Comparison of ENCODE assay signal across 8 mouse cellular contexts in genomic region chr7:46845211-46845977, GRCm38 (mm10). TPM values are rescaled to one million over a fixed set of nuclear protein-coding genes. Genes with fewer than 3 reads are reported as not detected.
A peak's percentile ranks its signal among the peaks of the same experiment; 100 is the strongest.
DNase-seq lines count a peak whose midpoint lies in the region; ATAC-seq and TF ChIP-seq lines count a peak whose summit lies in the region.

No protein-coding gene starts in this region.

- TF ChIP-seq CTCF in ES-Bruce4 (IDR thresholded peaks at IDR 0.05; ENCODE audit: low read depth, low read length), result no peak
- TF ChIP-seq CTCF in stomach, postnatal 0 days (IDR thresholded peaks at IDR 0.05; ENCODE audit: low read depth), result no peak

- DNase-seq in heart, postnatal 10 days, result peak; percentile 95 to 96
- DNase-seq in kidney, postnatal 4 days, result peak; percentile 98
- peak; percentile 94 for DNase-seq in stomach, postnatal 0 days (ENCODE audit: low spot score)

- intact Hi-C loops in heart, postnatal 10 days (cut with DNase I), result loop anchor here (5.0 kb wide), 1 partner anchor 48 kb away; the partner anchor contains the start of genes Gtf2h1 and Hps5

- peaks cover 23% of the 10 kb centered on the region for H3K36me3 ChIP-seq in ES-Bruce4 (ENCODE audit: control insufficient read depth, insufficient read depth, low read length, poor library complexity, severe bottlenecking)
- H3K36me3 ChIP-seq in forebrain, embryonic 13.5 days (ENCODE audit: poor library complexity, severe bottlenecking), result peaks cover 24% of the 10 kb centered on the region
- H3K36me3 ChIP-seq in liver, embryonic 16.5 days (ENCODE audit: control insufficient read depth, insufficient read depth), result peaks cover 15% of the 10 kb centered on the region; the same call in 1 of the 2 replicates
- peaks cover 21% of the 10 kb centered on the region for H3K36me3 ChIP-seq in neural tube, embryonic 12.5 days
- H3K36me3 ChIP-seq in stomach, postnatal 0 days (ENCODE audit: control insufficient read depth, insufficient read depth, low read length), result peaks cover 12% of the 10 kb centered on the region

- H3K27ac ChIP-seq in ES-Bruce4 (ENCODE audit: insufficient read depth, low read length), result peak overlapping the region; percentile 17
- peak overlapping the region; percentile 80 for H3K27ac ChIP-seq in forebrain, embryonic 13.5 days
- H3K27ac ChIP-seq in liver, embryonic 16.5 days (ENCODE audit: low read length), result peak overlapping the region; percentile 92
- H3K27ac ChIP-seq in neural tube, embryonic 12.5 days, result peak overlapping the region; percentile 46
- peak overlapping the region; percentile 94 for H3K27ac ChIP-seq in stomach, postnatal 0 days (replicated peaks)

- peak overlapping the region; percentile 93 for H3K4me2 ChIP-seq in forebrain, embryonic 13.5 days
- H3K4me2 ChIP-seq in liver, embryonic 16.5 days (ENCODE audit: low read depth, low read length), result peak overlapping the region; percentile 92
- H3K4me2 ChIP-seq in neural tube, embryonic 12.5 days (replicated peaks), result peak overlapping the region; percentile 94
- peak overlapping the region; percentile 84 for H3K4me2 ChIP-seq in stomach, postnatal 0 days (replicated peaks; ENCODE audit: low read depth)

- peak; percentile 89 for TF ChIP-seq POLR2A in ES-Bruce4 (IDR thresholded peaks at IDR 0.05; ENCODE audit: insufficient read depth, low read length)

- H3K27me3 ChIP-seq in ES-Bruce4 (ENCODE audit: control insufficient read depth, insufficient read depth, low read length, poor library complexity, severe bottlenecking), result no peaks in the 10 kb centered on the region
- peaks cover 8% of the 10 kb centered on the region; the same call in 1 of the 2 replicates for H3K27me3 ChIP-seq in forebrain, embryonic 13.5 days
- H3K27me3 ChIP-seq in liver, embryonic 16.5 days (ENCODE audit: control insufficient read depth, insufficient read depth, low read depth, low read length), result no peaks in the 10 kb centered on the region
- H3K27me3 ChIP-seq in neural tube, embryonic 12.5 days (replicated peaks), result 0 out of 2 replicates have a peak, but pooled peaks cover 3% of the 10 kb centered on the region
- H3K27me3 ChIP-seq in stomach, postnatal 0 days (ENCODE audit: control insufficient read depth, insufficient read depth, low read length), result no peaks in the 10 kb centered on the region

- peak; percentile 53; the same call in 1 of the 2 replicates for ATAC-seq in cerebellum, adult (ENCODE audit: insufficient number of reproducible peaks, low FRiP score, low TSS enrichment)
- ATAC-seq in forebrain, embryonic 13.5 days, result peak; percentile 88
- ATAC-seq in liver, embryonic 16.5 days (ENCODE audit: low read depth), result peak; percentile 83
- ATAC-seq in neural tube, embryonic 12.5 days (ENCODE audit: low FRiP score, low read depth), result peak; percentile 88
- ATAC-seq in stomach, postnatal 0 days (ENCODE audit: low FRiP score, low TSS enrichment), result peak; percentile 92

- H3K4me3 ChIP-seq in ES-Bruce4 (ENCODE audit: low read depth, low read length), result peak overlapping the region; percentile 98
- peak overlapping the region; percentile 78 for H3K4me3 ChIP-seq in forebrain, embryonic 13.5 days
- peak overlapping the region; percentile 79 for H3K4me3 ChIP-seq in liver, embryonic 16.5 days (ENCODE audit: low read depth, low read length)
- H3K4me3 ChIP-seq in neural tube, embryonic 12.5 days, result peak overlapping the region; percentile 76
- H3K4me3 ChIP-seq in stomach, postnatal 0 days (ENCODE audit: low read depth, low read length), result peak overlapping the region; percentile 78

- H3K4me1 ChIP-seq in ES-Bruce4 (ENCODE audit: control insufficient read depth, insufficient read depth, low read length), result peaks cover 9% of the 10 kb centered on the region
- peaks cover 19% of the 10 kb centered on the region for H3K4me1 ChIP-seq in forebrain, embryonic 13.5 days
- H3K4me1 ChIP-seq in liver, embryonic 16.5 days (ENCODE audit: control insufficient read depth, low read depth, low read length), result peaks cover 18% of the 10 kb centered on the region
- peaks cover 10% of the 10 kb centered on the region; the same call in 1 of the 2 replicates for H3K4me1 ChIP-seq in neural tube, embryonic 12.5 days
- H3K4me1 ChIP-seq in stomach, postnatal 0 days (replicated peaks; ENCODE audit: control insufficient read depth, insufficient read depth), result peaks cover 5% of the 10 kb centered on the region; the same call in 1 of the 2 replicates

- TF ChIP-seq EP300 in ES-Bruce4 (IDR thresholded peaks at IDR 0.05; ENCODE audit: insufficient read depth, low read depth, low read length), result peak; percentile 38; the same call in 1 of the 2 replicates
- no peak for TF ChIP-seq EP300 in stomach, postnatal 0 days (optimal IDR thresholded peaks at IDR 0.05)

- H3K9ac ChIP-seq in ES-Bruce4 (ENCODE audit: low read depth, poor library complexity, severe bottlenecking), result peak overlapping the region; percentile 81
- peak overlapping the region; percentile 93 for H3K9ac ChIP-seq in forebrain, embryonic 13.5 days
- peak overlapping the region; percentile 80 for H3K9ac ChIP-seq in liver, embryonic 16.5 days (ENCODE audit: low read depth, low read length)
- H3K9ac ChIP-seq in neural tube, embryonic 12.5 days, result peak overlapping the region; percentile 85
- H3K9ac ChIP-seq in stomach, postnatal 0 days (ENCODE audit: low read length), result peak overlapping the region; percentile 84

- no peaks in the 10 kb centered on the region for H3K9me3 ChIP-seq in ES-Bruce4 (replicated peaks; ENCODE audit: control insufficient read depth, insufficient read depth, low read length, poor library complexity, severe bottlenecking)
- H3K9me3 ChIP-seq in forebrain, embryonic 13.5 days (replicated peaks), result no peaks in the 10 kb centered on the region
- no peaks in the 10 kb centered on the region for H3K9me3 ChIP-seq in liver, embryonic 16.5 days (replicated peaks; ENCODE audit: control insufficient read depth, low read length)
- H3K9me3 ChIP-seq in neural tube, embryonic 12.5 days, result no peaks in the 10 kb centered on the region
- H3K9me3 ChIP-seq in stomach, postnatal 0 days (ENCODE audit: control insufficient read depth, low read length), result no peaks in the 10 kb centered on the region

- WGBS in forebrain, embryonic 13.5 days, result under 1% methylated on average over 51 of the region's 51 CpGs
- under 1% methylated on average over 50 of the region's 51 CpGs for WGBS in liver, embryonic 16.5 days (ENCODE audit: insufficient replicate concordance)
- WGBS in neural tube, embryonic 12.5 days, result under 1% methylated on average over 51 of the region's 51 CpGs
- WGBS in stomach, postnatal 0 days, result under 1% methylated on average over 51 of the region's 51 CpGs

RNA-seq across cellular contexts. Expression of gene Ldha, which starts 4.1 kb away (rescaled TPM):
- 626 and 671 TPM in 2 replicates for polyA plus RNA-seq in ES-Bruce4 (2011; ENCODE audit: insufficient read depth, insufficient read length, low read depth, missing spikeins)
- polyA plus RNA-seq in forebrain, embryonic 13.5 days (2015; fragmentation: Nextera tagmentation; extraction: Ambion mirVana), result 905 and 993 TPM in 2 replicates
- total RNA-seq in heart, postnatal 10 days (2021), result 100 to 1,000 TPM; 889 to 902 TPM
- polyA plus RNA-seq in liver, embryonic 16.5 days (2015; fragmentation: Nextera tagmentation; extraction: Ambion mirVana), result 2,014 and 2,183 TPM in 2 replicates
- polyA plus RNA-seq in neural tube, embryonic 12.5 days (2016; fragmentation: Nextera tagmentation; extraction: Ambion mirVana), result 847 and 930 TPM in 2 replicates
- 718 and 816 TPM in 2 replicates for polyA plus RNA-seq in stomach, postnatal 0 days (2015; fragmentation: Nextera tagmentation; extraction: Ambion mirVana)

RNA-seq across cellular contexts. Expression of gene Ldhc, which starts 15.6 kb away (rescaled TPM):
- 0.57 and 1.3 TPM in 2 replicates for polyA plus RNA-seq in ES-Bruce4 (2011; ENCODE audit: insufficient read depth, insufficient read length, low read depth, missing spikeins)
- 0.13 TPM in 1 of 2 replicates, not detected in the other for polyA plus RNA-seq in forebrain, embryonic 13.5 days (2015; fragmentation: Nextera tagmentation; extraction: Ambion mirVana)
- total RNA-seq in heart, postnatal 10 days (2021), result not detected
- polyA plus RNA-seq in liver, embryonic 16.5 days (2015; fragmentation: Nextera tagmentation; extraction: Ambion mirVana), result 0.17 and 0.26 TPM in 2 replicates
- polyA plus RNA-seq in neural tube, embryonic 12.5 days (2016; fragmentation: Nextera tagmentation; extraction: Ambion mirVana), result 0.26 TPM in 1 of 2 replicates, not detected in the other
- polyA plus RNA-seq in stomach, postnatal 0 days (2015; fragmentation: Nextera tagmentation; extraction: Ambion mirVana), result not detected in 2 replicates

RNA-seq across cellular contexts. Expression of gene Gtf2h1, which starts 49.5 kb away (rescaled TPM):
- 68.4 and 81.9 TPM in 2 replicates for polyA plus RNA-seq in ES-Bruce4 (2011; ENCODE audit: insufficient read depth, insufficient read length, low read depth, missing spikeins)
- 48.2 and 48.7 TPM in 2 replicates for polyA plus RNA-seq in forebrain, embryonic 13.5 days (2015; fragmentation: Nextera tagmentation; extraction: Ambion mirVana)
- total RNA-seq in heart, postnatal 10 days (2021), result 10 to 100 TPM; 22.6 to 22.7 TPM
- 22.7 and 26.1 TPM in 2 replicates for polyA plus RNA-seq in liver, embryonic 16.5 days (2015; fragmentation: Nextera tagmentation; extraction: Ambion mirVana)
- 46.4 and 48.1 TPM in 2 replicates for polyA plus RNA-seq in neural tube, embryonic 12.5 days (2016; fragmentation: Nextera tagmentation; extraction: Ambion mirVana)
- 28.0 and 29.0 TPM in 2 replicates for polyA plus RNA-seq in stomach, postnatal 0 days (2015; fragmentation: Nextera tagmentation; extraction: Ambion mirVana)

RNA-seq across cellular contexts. Expression of gene Hps5, which starts 49.5 kb away (rescaled TPM):
- 14.8 and 20.3 TPM in 2 replicates for polyA plus RNA-seq in ES-Bruce4 (2011; ENCODE audit: insufficient read depth, insufficient read length, low read depth, missing spikeins)
- 15.0 and 16.1 TPM in 2 replicates for polyA plus RNA-seq in forebrain, embryonic 13.5 days (2015; fragmentation: Nextera tagmentation; extraction: Ambion mirVana)
- 10 to 100 TPM; 11.6 TPM for total RNA-seq in heart, postnatal 10 days (2021)
- polyA plus RNA-seq in liver, embryonic 16.5 days (2015; fragmentation: Nextera tagmentation; extraction: Ambion mirVana), result 7.2 and 7.4 TPM in 2 replicates
- polyA plus RNA-seq in neural tube, embryonic 12.5 days (2016; fragmentation: Nextera tagmentation; extraction: Ambion mirVana), result 22.7 and 23.5 TPM in 2 replicates
- 6.4 and 7.0 TPM in 2 replicates for polyA plus RNA-seq in stomach, postnatal 0 days (2015; fragmentation: Nextera tagmentation; extraction: Ambion mirVana)

Comparison
In these comparisons a context has a peak if more than half of its experiments do, and no peak if none do; other contexts are left out.
1. Peak in every context shown above with its lines: DNase-seq, ATAC-seq, H3K4me3 ChIP-seq and H3K27ac ChIP-seq.
2. H3K27ac ChIP-seq: peak in every context shown above with its lines; median percentile 94 in stomach, postnatal 0 days; 92 in liver, embryonic 16.5 days; 80 in forebrain, embryonic 13.5 days; 46 in neural tube, embryonic 12.5 days; 17 in ES-Bruce4.